Mouse (Mus musculus): Measurements from ENCODE around the gene Vdr. TPM values are rescaled to one million over a fixed set of nuclear protein-coding genes. Genes with fewer than 3 reads are reported as not detected.

Vdr gene
- total and polyA plus RNA-seq, 2 experiments from 2014 or later = 0.12 to 0.27 TPM

GRCm38 (mm10) chr15:97904339-97904991 is 6.0 kb downstream of the Vdr start:
- WGBS = 72% methylated on average over 11 of the region's 11 CpGs
- Histone ChIP-seq H3K36me3 (ENCODE audit: insufficient read depth, low read length) (no peaks in the 10 kb centered on the region), H3K9ac (replicated peaks; ENCODE audit: low read length, poor library complexity, severe bottlenecking) (no peak overlapping the region), H3K4me3 (ENCODE audit: low read depth, low read length) (no peak overlapping the region), H3K4me2 (ENCODE audit: low read depth, low read length, poor library complexity, severe bottlenecking) (no peak overlapping the region), H3K27ac (ENCODE audit: low read depth, low read length) (no peak overlapping the region), H3K4me1 (ENCODE audit: insufficient read depth, low read length) (peaks cover 8% of the 10 kb centered on the region; the same call in 1 of the 2 replicates), H3K9me3 (ENCODE audit: low read length) (no peaks in the 10 kb centered on the region), H3K27me3 (ENCODE audit: insufficient read depth, low read length) (peaks cover 18% of the 10 kb centered on the region)
- no peak for ATAC-seq (ENCODE audit: low FRiP score)
- no peak for TF ChIP-seq CTCF (IDR thresholded peaks at IDR 0.05)
- DNase-seq (ENCODE audit: low spot score) = no peak

DNA sequence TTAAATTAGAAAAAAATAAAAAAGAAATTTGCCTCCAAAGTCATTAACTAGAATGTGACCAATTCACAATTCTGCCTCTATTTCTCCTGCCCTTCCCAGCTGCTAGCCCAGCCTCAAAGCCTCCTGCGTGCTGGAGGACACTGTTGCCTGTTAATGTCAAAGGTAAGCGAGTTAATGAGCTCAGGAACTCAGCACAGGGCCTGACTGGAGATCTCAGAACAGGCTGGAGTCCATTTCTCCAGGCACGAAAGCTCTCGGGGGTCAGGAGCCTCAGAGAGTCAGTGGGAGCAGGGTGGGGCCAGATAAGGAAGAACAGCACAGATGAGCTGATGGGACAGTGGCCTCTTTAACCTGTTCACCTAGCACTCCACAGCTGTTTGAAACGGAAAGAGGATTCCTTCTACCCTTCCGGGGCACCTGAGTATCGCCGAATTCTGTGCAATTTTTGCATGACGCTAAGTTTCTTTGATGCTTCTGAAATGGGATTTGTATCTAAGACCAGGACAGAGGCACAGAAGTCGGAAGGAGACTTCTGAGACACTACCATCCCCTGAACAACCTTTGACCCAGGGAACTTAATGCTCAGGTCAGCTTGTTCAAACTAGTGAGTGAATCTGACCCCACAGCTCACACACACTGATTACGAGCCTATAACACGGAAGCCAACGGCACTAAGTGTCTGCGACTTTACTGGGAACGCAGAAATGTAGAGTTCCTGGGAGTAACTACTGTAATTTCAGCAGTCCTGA is 7.0 kb downstream of the Vdr start:
- Histone ChIP-seq H3K27ac (ENCODE audit: low read depth, low read length) (no peak overlapping the region), H3K4me2 (ENCODE audit: low read depth, low read length, poor library complexity, severe bottlenecking) (no peak overlapping the region), H3K9ac (replicated peaks; ENCODE audit: low read length, poor library complexity, severe bottlenecking) (no peak overlapping the region), H3K27me3 (ENCODE audit: insufficient read depth, low read length) (peaks cover 11% of the 10 kb centered on the region), H3K4me1 (ENCODE audit: insufficient read depth, low read length) (peaks cover 7% of the 10 kb centered on the region; the same call in 1 of the 2 replicates), H3K9me3 (ENCODE audit: low read length) (no peaks in the 10 kb centered on the region), H3K36me3 (ENCODE audit: insufficient read depth, low read length) (no peaks in the 10 kb centered on the region), H3K4me3 (ENCODE audit: low read depth, low read length) (no peak overlapping the region)
- no peak for ATAC-seq (ENCODE audit: low FRiP score)
- no peak for TF ChIP-seq CTCF (IDR thresholded peaks at IDR 0.05)
- DNase-seq (ENCODE audit: low spot score) = no peak
- WGBS = 85% methylated on average over 15 of the region's 15 CpGs

- H3K4me2 ChIP-seq (ENCODE audit: low read depth, low read length, poor library complexity, severe bottlenecking) = no peak overlapping the region
- H3K27me3 ChIP-seq (ENCODE audit: insufficient read depth, low read length) = no peaks in the 10 kb centered on the region
- H3K9me3 ChIP-seq (ENCODE audit: low read length) = no peaks in the 10 kb centered on the region
- TF ChIP-seq CTCF (IDR thresholded peaks at IDR 0.05) = no peak
- DNase-seq (ENCODE audit: low spot score) = no peak
- H3K9ac ChIP-seq (replicated peaks; ENCODE audit: low read length, poor library complexity, severe bottlenecking) = no peak overlapping the region
- ATAC-seq (ENCODE audit: low FRiP score) = no peak
- H3K4me1 ChIP-seq (ENCODE audit: insufficient read depth, low read length) = no peaks in the 10 kb centered on the region
- H3K27ac ChIP-seq (ENCODE audit: low read depth, low read length) = no peak overlapping the region
- no peak overlapping the region for H3K4me3 ChIP-seq (ENCODE audit: low read depth, low read length)
- WGBS = 87% methylated on average over 9 of the region's 9 CpGs
- H3K36me3 ChIP-seq (ENCODE audit: insufficient read depth, low read length) = no peaks in the 10 kb centered on the region
Observed at GRCm38 (mm10) chr15:97900991-97901390, 9.4 kb downstream of the Vdr start.

DNA sequence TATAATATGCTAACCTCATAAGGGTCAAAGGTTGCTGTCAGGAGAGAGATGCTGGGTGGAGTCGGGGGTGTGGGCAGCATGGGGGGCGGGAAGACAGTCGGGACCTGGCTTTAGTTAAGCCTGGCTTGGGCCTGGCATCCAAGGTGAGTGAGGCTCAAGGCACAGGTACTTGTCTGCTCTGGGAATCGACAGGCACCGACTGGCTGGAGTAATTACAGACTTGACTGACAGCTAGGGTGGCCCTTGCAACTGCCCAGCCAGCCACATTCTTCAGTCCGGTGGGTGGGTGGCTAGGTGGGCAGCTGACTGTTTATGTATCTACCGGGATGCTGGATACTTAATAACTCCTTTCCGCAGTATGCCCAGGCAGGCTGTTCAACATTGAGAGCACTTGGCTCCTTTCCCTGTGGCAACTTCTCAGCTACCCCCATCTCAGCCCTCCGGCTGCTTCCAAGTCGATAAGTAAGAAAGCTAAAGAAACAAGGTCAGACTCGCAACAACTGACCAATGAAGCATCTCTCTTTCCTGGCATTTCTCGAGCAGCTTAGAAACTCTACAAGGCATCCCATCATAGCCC is 10.0 kb downstream of the Vdr start:
- H3K4me2 ChIP-seq (ENCODE audit: low read depth, low read length, poor library complexity, severe bottlenecking) = no peak overlapping the region
- H3K36me3 ChIP-seq (ENCODE audit: insufficient read depth, low read length) = no peaks in the 10 kb centered on the region
- DNase-seq (ENCODE audit: low spot score) = no peak
- H3K4me1 ChIP-seq (ENCODE audit: insufficient read depth, low read length) = no peaks in the 10 kb centered on the region
- no peaks in the 10 kb centered on the region for H3K27me3 ChIP-seq (ENCODE audit: insufficient read depth, low read length)
- no peak overlapping the region for H3K9ac ChIP-seq (replicated peaks; ENCODE audit: low read length, poor library complexity, severe bottlenecking)
- ATAC-seq (ENCODE audit: low FRiP score) = no peak
- H3K27ac ChIP-seq (ENCODE audit: low read depth, low read length) = no peak overlapping the region
- no peaks in the 10 kb centered on the region for H3K9me3 ChIP-seq (ENCODE audit: low read length)
- no peak overlapping the region for H3K4me3 ChIP-seq (ENCODE audit: low read depth, low read length)
- TF ChIP-seq CTCF (IDR thresholded peaks at IDR 0.05) = no peak
- 86% methylated on average over 12 of the region's 12 CpGs for WGBS

- DNase-seq (ENCODE audit: low spot score) (peak; percentile 14), ATAC-seq (ENCODE audit: low FRiP score) (no peak)
- no peak for TF ChIP-seq CTCF (IDR thresholded peaks at IDR 0.05)
- no peak overlapping the region for H3K4me2 ChIP-seq (ENCODE audit: low read depth, low read length, poor library complexity, severe bottlenecking)
- no peak overlapping the region for H3K27ac ChIP-seq (ENCODE audit: low read depth, low read length)
- H3K27me3 ChIP-seq (ENCODE audit: insufficient read depth, low read length) = no peaks in the 10 kb centered on the region
- no peaks in the 10 kb centered on the region for H3K9me3 ChIP-seq (ENCODE audit: low read length)
- H3K9ac ChIP-seq (replicated peaks; ENCODE audit: low read length, poor library complexity, severe bottlenecking) = no peak overlapping the region
- H3K4me1 ChIP-seq (ENCODE audit: insufficient read depth, low read length) = no peaks in the 10 kb centered on the region
- no peak overlapping the region for H3K4me3 ChIP-seq (ENCODE audit: low read depth, low read length)
- H3K36me3 ChIP-seq (ENCODE audit: insufficient read depth, low read length) = no peaks in the 10 kb centered on the region
- WGBS = 68% methylated on average over 8 of the region's 8 CpGs
Observed at GRCm38 (mm10) chr15:97899714-97900113, 10.7 kb downstream of the Vdr start.

DNA sequence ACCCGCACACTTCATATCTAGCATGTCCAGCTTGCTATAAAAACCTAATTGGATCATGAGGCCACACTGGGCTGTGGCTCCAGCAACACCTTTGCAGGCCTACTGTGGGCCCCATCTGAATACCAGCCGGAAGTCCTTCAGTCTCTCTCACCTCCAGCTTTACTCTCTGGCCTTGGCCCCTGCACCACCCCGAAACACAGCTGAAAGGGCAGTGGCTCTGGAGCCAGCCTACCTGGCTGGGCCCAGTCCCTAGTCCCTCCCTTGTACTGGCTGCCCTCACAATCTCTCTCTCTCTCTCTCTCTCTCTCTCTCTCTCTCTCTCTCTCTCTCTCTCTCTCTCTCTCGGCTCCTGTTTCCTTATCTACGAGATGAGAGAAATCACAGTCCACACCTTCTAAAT is 11.6 kb downstream of the Vdr start:
- WGBS = 90% methylated on average over 4 of the region's 5 CpGs
- Histone ChIP-seq H3K4me1 (ENCODE audit: insufficient read depth, low read length) (no peaks in the 10 kb centered on the region), H3K27me3 (ENCODE audit: insufficient read depth, low read length) (no peaks in the 10 kb centered on the region), H3K9me3 (ENCODE audit: low read length) (no peaks in the 10 kb centered on the region), H3K4me3 (ENCODE audit: low read depth, low read length) (no peak overlapping the region), H3K27ac (ENCODE audit: low read depth, low read length) (no peak overlapping the region), H3K36me3 (ENCODE audit: insufficient read depth, low read length) (no peaks in the 10 kb centered on the region), H3K4me2 (ENCODE audit: low read depth, low read length, poor library complexity, severe bottlenecking) (no peak overlapping the region), H3K9ac (replicated peaks; ENCODE audit: low read length, poor library complexity, severe bottlenecking) (no peak overlapping the region)
- DNase-seq (ENCODE audit: low spot score) = no peak
- no peak for TF ChIP-seq CTCF (IDR thresholded peaks at IDR 0.05)
- ATAC-seq (ENCODE audit: low FRiP score) = no peak

Measured in midbrain, postnatal 0 days (tissue).